Mouse (Mus musculus): ENCODE data around the gene Wdr54. TPM values are rescaled to one million over a fixed set of nuclear protein-coding genes. Genes with fewer than 3 reads are reported as not detected.
"Not testable (repeated sequence)": the region's sequence is repeated elsewhere in the genome, so short reads cannot be mapped to it uniquely, and the experiment has no call there.

Wdr54 gene
- polyA plus RNA-seq, 1 experiment from 2014 or later = 12.0 TPM

DNA sequence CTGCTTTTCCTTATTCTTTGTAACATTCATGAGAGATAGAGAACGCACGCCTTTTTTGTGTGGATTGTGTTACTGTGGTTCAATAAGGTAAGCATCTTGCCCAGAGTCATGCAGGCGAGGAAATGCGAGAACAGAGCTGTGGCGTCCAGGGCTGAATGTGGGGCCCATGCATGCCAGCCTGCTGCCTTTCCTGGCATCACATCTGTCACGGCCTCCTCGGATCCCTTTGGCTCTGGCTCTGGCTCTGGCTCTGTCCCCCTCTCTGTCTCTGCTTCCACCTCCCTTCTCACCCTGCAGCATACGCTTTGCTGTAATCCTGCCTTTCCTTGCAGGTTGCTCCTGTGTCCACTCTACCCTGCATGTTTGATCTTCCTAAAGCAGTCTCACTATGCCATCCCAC, 19.8 kb upstream of the Wdr54 start:
- H3K4me2 ChIP-seq (replicated peaks) = no peak overlapping the region
- WGBS = 76% methylated on average over 8 of the region's 8 CpGs
- no peak for ATAC-seq (ENCODE audit: insufficient number of reproducible peaks, low FRiP score, low TSS enrichment, low read depth)
- no peaks in the 10 kb centered on the region for H3K36me3 ChIP-seq
- peaks cover 14% of the 10 kb centered on the region for H3K4me1 ChIP-seq
- no peak overlapping the region for H3K4me3 ChIP-seq (replicated peaks)
- H3K9me3 ChIP-seq (replicated peaks) = no peaks in the 10 kb centered on the region
- H3K27me3 ChIP-seq = no peaks in the 10 kb centered on the region
- no peak overlapping the region for H3K9ac ChIP-seq
- no peak overlapping the region for H3K27ac ChIP-seq (replicated peaks)

DNA sequence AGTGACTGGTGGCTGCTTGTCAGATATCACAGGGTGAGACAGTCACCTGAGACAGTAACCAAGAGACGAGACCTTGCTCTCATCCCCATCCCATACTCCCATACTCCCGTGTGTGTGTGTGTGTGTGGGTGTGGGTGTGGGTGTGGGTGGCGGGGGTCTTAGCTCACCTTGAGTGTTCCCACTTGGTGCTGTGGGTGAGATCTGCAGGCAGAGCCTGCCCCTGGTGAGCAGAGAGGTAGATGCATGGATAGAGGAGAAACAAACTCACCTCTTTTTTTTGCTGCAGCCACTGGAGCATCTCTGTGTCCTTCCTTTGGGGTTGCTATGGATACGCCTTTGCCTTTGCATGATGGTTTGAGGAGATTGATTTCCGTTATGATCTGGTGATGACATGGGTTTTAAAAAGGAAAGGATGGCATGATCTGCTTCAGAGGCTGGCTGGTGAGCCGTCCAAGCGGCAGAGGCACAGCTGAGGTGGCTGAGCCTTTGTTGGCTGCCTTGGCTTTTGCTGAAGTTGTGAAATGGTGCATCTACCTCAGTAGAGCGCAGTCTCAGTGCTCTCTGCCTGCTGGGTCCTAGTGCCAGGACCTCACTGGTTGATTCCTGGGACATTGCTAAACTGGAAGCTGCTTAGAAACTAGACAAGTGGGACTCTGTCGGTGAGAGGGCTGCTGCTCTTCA, 16.2 kb upstream of the Wdr54 start:
- H3K27ac ChIP-seq (replicated peaks) = no peak overlapping the region
- no peak overlapping the region for H3K4me2 ChIP-seq (replicated peaks)
- H3K9me3 ChIP-seq (replicated peaks) = no peaks in the 10 kb centered on the region
- no peaks in the 10 kb centered on the region for H3K27me3 ChIP-seq
- H3K4me1 ChIP-seq = peaks cover 19% of the 10 kb centered on the region; the same call in 1 of the 2 replicates
- no peak overlapping the region for H3K4me3 ChIP-seq (replicated peaks)
- no peak for ATAC-seq (ENCODE audit: insufficient number of reproducible peaks, low FRiP score, low TSS enrichment, low read depth)
- WGBS = 69% methylated on average over 9 of the region's 9 CpGs
- H3K36me3 ChIP-seq = no peaks in the 10 kb centered on the region
- no peak overlapping the region for H3K9ac ChIP-seq

DNA sequence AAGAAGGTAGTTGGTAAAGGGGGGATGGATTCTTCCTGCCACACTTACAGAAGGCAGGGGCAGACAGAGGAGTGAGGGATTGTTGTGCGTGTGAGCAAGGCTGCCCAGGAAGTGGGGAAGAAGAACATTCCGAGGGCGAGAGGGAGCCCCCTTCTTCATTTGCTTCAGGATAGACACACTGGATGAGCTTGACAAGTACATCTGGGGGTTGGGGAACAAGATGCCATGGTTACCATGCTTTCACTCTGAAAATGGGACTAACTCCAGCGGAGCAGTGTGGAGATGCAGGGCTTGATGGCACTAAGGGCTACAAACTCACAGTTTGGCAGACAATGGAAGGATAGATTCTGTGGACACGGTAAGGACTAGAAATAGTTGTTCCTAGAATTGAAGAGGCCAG, 14.9 kb upstream of the Wdr54 start:
- Histone ChIP-seq H3K9me3 (replicated peaks) (no peaks in the 10 kb centered on the region), H3K4me3 (replicated peaks) (no peak overlapping the region), H3K9ac (no peak overlapping the region), H3K4me2 (replicated peaks) (no peak overlapping the region), H3K27ac (replicated peaks) (no peak overlapping the region), H3K4me1 (peaks cover 32% of the 10 kb centered on the region), H3K36me3 (no peaks in the 10 kb centered on the region), H3K27me3 (no peaks in the 10 kb centered on the region)
- ATAC-seq (ENCODE audit: insufficient number of reproducible peaks, low FRiP score, low TSS enrichment, low read depth) = no peak
- WGBS = 70% methylated on average over 5 of the region's 5 CpGs

DNA sequence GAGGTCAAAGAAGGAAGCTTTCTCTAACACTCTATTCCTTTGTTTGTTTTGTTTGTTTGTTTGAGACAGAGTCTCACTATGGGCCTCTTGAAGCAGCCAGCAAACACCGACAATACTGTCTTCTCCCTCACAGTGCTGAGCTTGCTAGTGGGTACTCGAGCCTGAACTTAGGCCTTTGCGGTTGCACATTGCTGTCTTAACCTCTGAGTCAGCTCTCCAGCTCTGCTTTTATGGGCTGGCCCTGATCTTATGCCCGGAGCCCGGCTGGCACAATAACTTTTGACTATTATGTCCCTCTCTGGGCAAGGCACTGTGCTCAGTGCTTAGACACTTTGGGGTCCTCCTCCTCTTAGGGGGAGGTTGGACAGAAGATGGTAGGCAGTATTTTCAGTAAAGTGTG, 13.7 kb upstream of the Wdr54 start:
- no peak for ATAC-seq (ENCODE audit: insufficient number of reproducible peaks, low FRiP score, low TSS enrichment, low read depth)
- no peak overlapping the region for H3K9ac ChIP-seq
- H3K27me3 ChIP-seq = no peaks in the 10 kb centered on the region
- H3K27ac ChIP-seq (replicated peaks) = no peak overlapping the region
- no peak overlapping the region for H3K4me2 ChIP-seq (replicated peaks)
- no peaks in the 10 kb centered on the region for H3K36me3 ChIP-seq
- H3K4me3 ChIP-seq (replicated peaks) = no peak overlapping the region
- no peaks in the 10 kb centered on the region for H3K9me3 ChIP-seq (replicated peaks)
- peaks cover 32% of the 10 kb centered on the region for H3K4me1 ChIP-seq
- 84% methylated on average over 5 of the region's 5 CpGs for WGBS

DNA sequence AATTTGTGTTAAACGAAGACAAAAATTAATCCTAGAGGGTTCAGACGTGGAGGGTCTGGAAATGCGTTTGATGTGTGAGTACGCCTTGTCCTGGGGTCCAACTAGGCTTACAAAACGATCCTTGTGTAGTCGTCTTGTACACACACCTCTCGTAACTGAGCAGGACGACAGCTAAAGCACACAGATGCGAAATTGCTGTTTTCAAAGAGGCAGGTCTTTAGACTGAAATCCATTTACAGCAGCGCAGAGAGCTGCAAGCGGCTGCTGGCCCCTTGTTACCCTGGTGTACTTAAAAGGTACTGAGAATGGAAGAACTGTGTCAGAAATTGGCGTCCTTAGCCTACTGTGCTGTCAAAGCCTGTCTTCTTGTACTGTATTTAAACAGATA, 10.0 kb upstream of the Wdr54 start:
- peak overlapping the region; percentile 85 for H3K4me3 ChIP-seq (replicated peaks)
- no peaks in the 10 kb centered on the region for H3K9me3 ChIP-seq (replicated peaks)
- peak overlapping the region; percentile 86 for H3K27ac ChIP-seq (replicated peaks)
- WGBS = 1% methylated on average over 12 of the region's 12 CpGs
- peaks cover 44% of the 10 kb centered on the region for H3K4me1 ChIP-seq
- ATAC-seq (ENCODE audit: insufficient number of reproducible peaks, low FRiP score, low TSS enrichment, low read depth) = no peak
- no peaks in the 10 kb centered on the region for H3K36me3 ChIP-seq
- H3K27me3 ChIP-seq = peaks cover 17% of the 10 kb centered on the region
- H3K9ac ChIP-seq = peak overlapping the region; percentile 67
- H3K4me2 ChIP-seq (replicated peaks) = peak overlapping the region; percentile 71

DNA sequence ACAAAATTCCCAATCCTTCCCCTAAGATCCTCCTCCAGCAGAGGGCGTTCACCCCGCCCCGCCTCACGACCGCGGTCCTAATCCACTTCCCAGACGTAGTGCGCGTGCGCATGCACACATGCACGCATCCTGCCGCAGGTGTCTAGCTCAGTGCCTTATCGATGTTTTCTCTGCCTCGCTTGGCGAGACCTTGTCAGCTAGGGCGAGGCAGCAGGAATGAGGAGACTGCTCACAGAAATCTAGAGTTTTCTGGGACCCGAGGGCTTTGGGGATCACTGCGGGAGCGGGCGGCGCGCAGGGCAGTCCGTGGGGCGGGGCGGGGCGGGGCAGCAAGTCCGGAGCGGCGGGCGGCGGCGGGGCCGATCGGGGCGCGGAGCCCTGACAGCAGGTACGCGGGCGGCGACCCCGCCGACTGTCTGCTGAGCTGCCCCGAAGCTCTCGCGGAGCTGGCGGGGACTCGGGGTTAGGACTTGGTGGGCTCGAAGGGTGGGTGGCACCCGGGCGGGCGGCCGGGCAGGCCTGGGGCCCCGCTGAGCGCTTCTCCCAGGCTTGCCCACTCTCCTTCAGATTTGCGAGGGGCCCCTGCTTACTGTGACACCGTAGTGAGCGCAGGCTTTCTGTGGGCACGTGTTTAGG, 9.5 kb upstream of the Wdr54 start, which contains the start of gene Dctn1:
Gene Dctn1, plus strand, starts transcription at position 314 of the 636 bp plus-strand sequence.
- peak; percentile 88 for ATAC-seq (ENCODE audit: insufficient number of reproducible peaks, low FRiP score, low TSS enrichment, low read depth)
- peaks cover 45% of the 10 kb centered on the region for H3K4me1 ChIP-seq
- H3K27me3 ChIP-seq = peaks cover 22% of the 10 kb centered on the region
- no peaks in the 10 kb centered on the region for H3K36me3 ChIP-seq
- under 1% methylated on average over 57 of the region's 58 CpGs for WGBS
- H3K4me2 ChIP-seq (replicated peaks) = peak within 1 kb of the TSS; percentile 71
- peak within 1 kb of the TSS; percentile 67 for H3K9ac ChIP-seq
- H3K27ac ChIP-seq (replicated peaks) = peak within 1 kb of the TSS; percentile 86
- peak within 1 kb of the TSS; percentile 85 for H3K4me3 ChIP-seq (replicated peaks)
- no peaks in the 10 kb centered on the region for H3K9me3 ChIP-seq (replicated peaks)

DNA sequence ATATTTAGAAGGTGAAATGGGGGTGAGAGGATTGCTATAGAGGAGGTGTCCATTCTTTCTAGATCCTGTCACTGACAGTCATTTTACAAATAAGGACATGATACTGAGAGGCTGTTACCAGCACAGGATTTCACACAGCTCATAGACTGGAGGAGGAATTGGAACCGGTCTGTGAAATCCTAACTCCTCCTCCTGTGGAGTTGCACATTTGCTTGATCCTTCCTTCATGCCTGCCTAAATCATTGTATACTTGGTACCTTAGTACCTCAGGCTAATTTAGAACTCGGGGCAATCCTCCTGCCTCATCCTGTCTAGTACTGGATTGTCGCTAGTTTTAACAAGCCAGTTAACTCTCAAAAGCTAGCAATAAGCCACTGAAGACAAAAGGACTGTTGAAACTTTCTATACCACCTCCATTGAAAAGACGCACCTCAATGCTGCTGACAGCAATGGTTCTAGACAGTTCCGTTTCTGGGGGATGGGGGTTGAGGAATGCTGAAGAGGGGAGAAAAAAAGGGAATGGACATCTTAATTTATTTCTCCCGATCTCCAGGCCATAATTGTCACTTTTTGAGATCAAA, 8.9 kb upstream of the Wdr54 start:
- H3K4me3 ChIP-seq (replicated peaks) = peak overlapping the region; percentile 85
- peaks cover 44% of the 10 kb centered on the region for H3K4me1 ChIP-seq
- no peaks in the 10 kb centered on the region for H3K9me3 ChIP-seq (replicated peaks)
- no peaks in the 10 kb centered on the region for H3K36me3 ChIP-seq
- peak overlapping the region; percentile 86 for H3K27ac ChIP-seq (replicated peaks)
- ATAC-seq (ENCODE audit: insufficient number of reproducible peaks, low FRiP score, low TSS enrichment, low read depth) = no peak
- 6% methylated on average over 6 of the region's 6 CpGs for WGBS
- H3K9ac ChIP-seq = peak overlapping the region; percentile 28; the same call in 1 of the 2 replicates
- H3K4me2 ChIP-seq (replicated peaks) = peak overlapping the region; percentile 71
- peaks cover 28% of the 10 kb centered on the region for H3K27me3 ChIP-seq

DNA sequence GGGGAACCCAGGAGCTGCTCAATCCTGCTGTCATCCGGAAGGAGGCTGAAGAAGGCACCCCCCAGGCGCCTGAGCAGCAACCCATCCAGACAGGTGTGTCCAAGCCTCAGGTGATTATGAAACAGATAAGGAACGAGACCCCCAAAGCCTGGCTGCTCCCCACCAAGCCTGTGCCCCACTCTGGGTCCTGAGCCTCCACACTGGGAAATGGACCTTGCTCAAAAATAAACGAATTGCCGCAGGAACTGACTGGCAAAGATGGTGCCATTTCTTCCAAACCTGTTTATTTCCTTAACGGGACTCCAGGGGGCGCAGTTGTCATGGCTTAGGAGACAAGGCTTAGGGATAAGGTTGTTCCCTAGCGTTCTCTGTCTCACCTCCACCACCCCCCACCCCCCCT, 6.5 kb upstream of the Wdr54 start:
- no peak for ATAC-seq (ENCODE audit: insufficient number of reproducible peaks, low FRiP score, low TSS enrichment, low read depth)
- 1% methylated on average over 8 of the region's 8 CpGs for WGBS
- Histone ChIP-seq H3K4me2 (replicated peaks) (peak overlapping the region; percentile 78), H3K9me3 (replicated peaks) (no peaks in the 10 kb centered on the region), H3K4me1 (peaks cover 32% of the 10 kb centered on the region), H3K36me3 (no peaks in the 10 kb centered on the region), H3K9ac (peak overlapping the region; percentile 26; the same call in 1 of the 2 replicates), H3K27ac (replicated peaks) (no peak overlapping the region), H3K4me3 (replicated peaks) (peak overlapping the region; percentile 39), H3K27me3 (peaks cover 31% of the 10 kb centered on the region)

DNA sequence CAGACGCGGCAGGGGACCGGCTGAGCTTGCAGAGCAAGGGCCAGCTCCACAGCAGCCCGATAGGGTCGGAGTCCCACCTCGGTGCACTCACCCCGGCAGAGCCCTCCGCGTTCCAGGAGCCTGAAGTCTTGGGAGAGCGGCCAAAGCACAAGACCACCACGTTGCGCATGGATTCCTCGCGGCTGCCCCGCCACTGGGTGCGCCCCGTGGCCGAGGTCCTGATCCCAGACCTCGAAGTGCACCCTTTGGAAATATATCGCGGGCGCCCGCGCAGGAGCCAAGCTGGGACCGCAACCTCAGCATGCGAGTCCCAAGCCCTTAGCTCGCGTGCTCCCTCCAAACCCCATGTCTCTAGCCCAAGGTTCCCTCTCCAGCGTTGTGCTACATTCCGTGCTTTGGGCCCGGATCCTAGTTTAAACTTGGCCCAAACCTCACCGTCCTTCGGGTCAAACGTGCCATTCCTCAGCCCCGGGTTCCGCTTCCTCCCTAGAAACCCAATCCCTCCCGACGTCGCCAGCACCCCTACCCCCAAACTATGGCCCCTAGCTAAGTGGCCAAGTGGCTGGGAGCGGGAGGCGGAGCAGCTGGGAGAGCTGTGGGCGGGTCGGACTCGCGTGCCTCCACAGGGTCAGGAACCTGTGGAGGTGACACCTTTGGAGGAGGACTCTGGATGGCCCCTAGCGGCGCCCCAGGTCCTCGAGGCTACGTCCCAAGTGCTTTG, 5.9 kb upstream of the Wdr54 start:
- Histone ChIP-seq H3K4me3 (replicated peaks) (peak overlapping the region; percentile 39), H3K4me1 (peaks cover 26% of the 10 kb centered on the region), H3K27me3 (peaks cover 31% of the 10 kb centered on the region), H3K36me3 (no peaks in the 10 kb centered on the region), H3K4me2 (replicated peaks) (peak overlapping the region; percentile 78), H3K9ac (peak overlapping the region; percentile 26), H3K27ac (replicated peaks) (no peak overlapping the region), H3K9me3 (replicated peaks) (no peaks in the 10 kb centered on the region)
- under 1% methylated on average over 49 of the region's 49 CpGs for WGBS
- ATAC-seq (ENCODE audit: insufficient number of reproducible peaks, low FRiP score, low TSS enrichment, low read depth) = no peak

DNA sequence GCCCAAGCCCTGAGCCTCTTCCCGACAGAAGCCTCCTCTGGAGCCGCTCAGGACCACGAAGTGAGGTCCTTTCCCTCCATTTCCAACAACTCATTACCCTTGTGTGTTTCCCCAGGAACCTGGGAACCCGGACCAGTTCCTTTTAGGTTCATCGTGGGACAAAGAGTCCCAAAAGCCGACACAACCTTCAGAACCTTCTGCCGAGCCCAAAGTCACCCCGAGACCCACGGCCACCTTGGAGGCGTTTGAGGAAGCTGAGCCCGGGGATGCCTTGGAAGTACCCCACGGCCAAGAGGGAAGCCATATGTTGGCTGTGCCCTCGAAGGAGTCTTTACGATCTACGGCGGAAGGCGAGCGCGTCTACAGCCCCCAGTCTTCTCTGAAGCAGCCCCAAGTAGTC, 5.2 kb upstream of the Wdr54 start:
- peaks cover 21% of the 10 kb centered on the region for H3K4me1 ChIP-seq
- H3K4me3 ChIP-seq (replicated peaks) = peak overlapping the region; percentile 39
- ATAC-seq (ENCODE audit: insufficient number of reproducible peaks, low FRiP score, low TSS enrichment, low read depth) = no peak
- peak overlapping the region; percentile 78 for H3K4me2 ChIP-seq (replicated peaks)
- 10% methylated on average over 19 of the region's 19 CpGs for WGBS
- no peaks in the 10 kb centered on the region for H3K9me3 ChIP-seq (replicated peaks)
- no peaks in the 10 kb centered on the region for H3K36me3 ChIP-seq
- peak overlapping the region; percentile 26 for H3K9ac ChIP-seq
- H3K27me3 ChIP-seq = peaks cover 31% of the 10 kb centered on the region
- no peak overlapping the region for H3K27ac ChIP-seq (replicated peaks)

DNA sequence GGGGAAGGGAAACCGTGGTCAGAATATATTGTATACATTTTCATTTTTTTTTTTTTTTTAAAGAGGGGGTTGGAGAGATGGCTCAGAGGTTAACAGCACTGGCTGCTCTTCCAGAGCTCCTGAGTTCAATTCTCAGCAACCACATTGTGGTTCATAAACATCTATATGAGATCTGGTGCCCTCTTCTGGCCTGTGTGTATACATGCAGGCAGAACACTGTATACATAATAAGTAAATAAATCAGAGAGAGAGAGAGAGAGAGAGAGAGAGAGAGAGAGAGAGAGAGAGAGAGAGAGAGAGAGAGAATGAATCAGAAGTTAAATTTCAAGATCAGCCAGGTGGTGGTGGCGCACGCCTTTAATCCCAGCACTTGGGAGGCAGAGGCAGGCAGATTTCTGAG, 3.3 kb upstream of the Wdr54 start:
- H3K4me3 ChIP-seq (replicated peaks); H3K9ac ChIP-seq; ATAC-seq (ENCODE audit: insufficient number of reproducible peaks, low FRiP score, low TSS enrichment, low read depth); H3K9me3 ChIP-seq (replicated peaks); H3K4me2 ChIP-seq (replicated peaks); H3K27ac ChIP-seq (replicated peaks); H3K36me3 ChIP-seq: not testable (repeated sequence)
- H3K27me3 ChIP-seq = peaks cover 31% of the 10 kb centered on the region
- H3K4me1 ChIP-seq = peaks cover 33% of the 10 kb centered on the region
- 27% methylated on average over 3 of the region's 3 CpGs for WGBS

Measured in embryonic facial prominence, embryonic 15.5 days (tissue).